Mouse (Mus musculus): ENCODE measurements around the gene Galnt14.

The Galnt14 gene

DNA sequence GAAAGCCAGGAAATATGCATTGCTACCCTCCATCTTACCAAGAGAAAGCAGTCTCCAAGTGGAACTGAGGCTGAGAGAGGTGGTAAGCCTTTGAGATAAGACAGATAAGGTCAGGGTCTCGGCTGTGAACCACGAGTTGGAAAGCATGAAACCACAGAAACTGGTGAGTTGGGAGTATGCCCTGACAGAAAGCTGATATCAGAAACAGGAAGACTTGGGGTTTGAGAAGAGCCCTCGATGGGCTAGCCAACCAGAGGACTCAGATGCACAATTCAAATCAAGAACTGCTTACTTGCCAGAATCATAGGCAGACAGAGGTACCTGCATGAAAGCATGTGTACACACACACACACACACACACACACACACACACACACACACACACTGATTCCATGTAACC lies 47.0 kb downstream of the Galnt14 start:
- DNase-seq: no peak

DNA sequence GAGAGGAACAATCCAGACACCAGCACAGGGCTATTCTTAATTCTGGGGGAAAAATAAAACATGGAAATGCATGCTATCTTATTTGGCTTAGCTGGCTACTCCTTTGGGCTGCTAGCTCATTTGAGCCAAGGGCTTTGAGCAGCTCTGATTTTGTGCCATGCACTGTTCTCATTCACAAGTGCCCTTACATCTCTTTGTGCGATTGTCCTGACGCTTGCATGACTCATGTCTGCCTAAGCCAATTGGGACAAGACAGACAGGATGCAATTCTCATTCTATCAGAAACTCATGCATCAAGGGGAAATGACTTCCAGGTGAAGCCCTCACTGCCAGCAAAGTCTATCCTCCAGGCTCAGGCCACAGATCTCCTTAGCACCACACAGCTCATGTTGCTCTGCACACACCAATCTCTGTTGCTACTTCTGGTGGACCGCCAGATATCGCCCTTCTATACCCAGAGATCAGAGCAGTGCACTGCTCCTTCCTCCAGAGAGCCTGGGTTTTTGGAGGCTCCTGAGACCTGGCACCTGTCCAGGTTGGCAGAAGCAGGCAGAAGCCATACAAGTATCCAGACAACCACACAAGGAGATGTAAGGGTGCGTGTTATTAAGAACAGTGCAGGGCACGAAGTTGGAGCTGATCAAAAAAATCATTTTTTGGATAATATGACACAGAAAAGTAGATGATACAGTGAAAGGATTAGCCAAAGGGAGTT lies 51.4 kb downstream of the Galnt14 start:
- no peak for DNase-seq

- DNase-seq: no peak
Observed at GRCm38 (mm10) chr17:73656373-73656772, 53.9 kb downstream of the Galnt14 start.

- no peak for DNase-seq
Observed at GRCm38 (mm10) chr17:73654261-73654660, 56.0 kb downstream of the Galnt14 start.

- DNase-seq: no peak
Observed at GRCm38 (mm10) chr17:73649371-73649770, 60.9 kb downstream of the Galnt14 start.

DNA sequence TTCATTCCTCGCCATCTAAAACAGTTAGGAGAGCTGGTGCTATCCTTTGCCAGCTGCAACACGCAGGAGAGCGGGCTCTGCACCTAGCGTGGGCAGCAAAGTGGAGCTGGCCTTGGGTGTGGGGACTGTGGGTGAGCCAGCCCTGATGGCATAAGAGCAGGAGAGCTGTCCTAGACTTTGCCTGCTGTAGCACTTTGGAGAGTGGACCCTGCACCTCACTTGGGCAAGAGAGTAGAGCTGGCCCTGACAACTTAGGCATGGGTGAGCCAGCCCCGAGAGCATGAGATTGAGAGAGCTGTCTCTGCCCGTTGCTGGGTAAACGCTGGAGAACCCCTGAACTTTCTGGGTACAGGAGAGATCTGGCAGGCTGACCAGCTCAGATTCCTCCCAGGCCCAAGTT lies 68.6 kb downstream of the Galnt14 start:
- DNase-seq: no peak

- no peak for DNase-seq
Observed at GRCm38 (mm10) chr17:73640117-73640480, 70.2 kb downstream of the Galnt14 start.

- no peak for DNase-seq
Observed at GRCm38 (mm10) chr17:73639401-73640116, 70.7 kb downstream of the Galnt14 start.

GRCm38 (mm10) chr17:73636988-73637387 lies 73.3 kb downstream of the Galnt14 start:
- DNase-seq: no peak

- no peak for DNase-seq
Observed at GRCm38 (mm10) chr17:73634896-73635295, 75.4 kb downstream of the Galnt14 start.

- no peak for DNase-seq
Observed at GRCm38 (mm10) chr17:73633991-73634710, 76.1 kb downstream of the Galnt14 start.

- no peak for DNase-seq
Observed at GRCm38 (mm10) chr17:73628263-73628914, 81.9 kb downstream of the Galnt14 start.

GRCm38 (mm10) chr17:73626912-73627311 lies 83.3 kb downstream of the Galnt14 start:
- DNase-seq: no peak

GRCm38 (mm10) chr17:73620049-73620448 lies 90.2 kb downstream of the Galnt14 start:
- no peak for DNase-seq

- no peak for DNase-seq
Observed at GRCm38 (mm10) chr17:73602552-73603478, 107.4 kb downstream of the Galnt14 start.

GRCm38 (mm10) chr17:73599923-73600322 lies 110.3 kb downstream of the Galnt14 start:
- DNase-seq: no peak

DNA sequence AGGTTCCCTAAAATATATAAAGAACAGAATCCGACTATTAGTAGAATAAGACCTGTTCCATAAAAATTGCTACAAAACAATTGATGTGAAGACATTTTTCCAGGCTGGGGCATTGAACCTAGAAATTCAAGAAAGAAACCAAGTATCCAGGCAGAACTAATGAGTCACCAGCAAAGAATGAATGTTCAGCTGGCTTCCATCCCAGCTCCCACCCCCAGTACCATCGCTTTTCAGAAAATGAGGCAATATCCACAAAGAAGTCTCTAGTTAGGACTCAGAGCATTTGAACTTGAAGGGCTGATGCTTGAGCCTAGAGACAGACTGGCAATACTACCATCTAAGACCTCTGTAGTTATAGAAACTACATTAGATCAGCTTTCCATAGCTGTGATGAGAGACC lies 118.2 kb downstream of the Galnt14 start:
- no peak for DNase-seq

DNA sequence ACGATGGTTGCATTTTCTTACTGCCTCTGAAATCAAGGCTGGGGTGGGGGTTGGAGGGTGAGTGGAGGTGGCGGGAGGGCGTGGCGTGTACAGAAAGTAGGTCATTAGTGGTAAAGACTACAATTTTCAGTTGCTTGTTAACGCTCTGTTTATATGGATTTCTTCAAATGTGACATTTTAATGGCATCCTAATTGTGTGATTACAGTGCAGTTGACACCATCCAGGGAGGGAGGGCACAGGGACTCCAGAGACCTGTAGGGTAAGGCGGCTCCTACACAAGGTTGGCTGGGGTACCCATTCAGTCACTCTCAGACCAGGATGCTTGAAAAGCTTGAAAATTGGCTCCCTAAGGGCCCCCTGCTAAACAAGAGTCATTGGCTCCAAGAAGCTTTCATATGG lies 122.7 kb downstream of the Galnt14 start:
- DNase-seq: no peak

DNA sequence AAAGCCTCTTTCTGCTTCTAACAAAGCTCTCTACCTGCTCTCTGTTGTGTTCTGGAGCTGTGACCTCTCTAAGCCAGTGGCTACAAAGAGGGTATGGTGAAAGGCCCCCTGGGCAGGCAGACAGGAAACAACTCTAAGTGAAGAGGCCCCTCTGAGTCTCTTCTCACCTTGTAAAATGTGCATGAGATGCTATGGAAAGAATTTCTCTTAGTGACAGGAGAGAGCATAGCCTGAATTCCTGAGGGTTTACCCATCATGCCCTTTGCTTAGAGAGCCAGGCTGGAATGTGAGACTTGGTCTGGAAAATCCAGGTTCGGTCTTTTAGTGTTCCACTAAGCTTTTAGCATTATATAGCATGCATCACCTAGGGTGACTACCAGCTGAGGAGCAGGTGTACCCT lies 136.1 kb downstream of the Galnt14 start:
- no peak for DNase-seq

GRCm38 (mm10) chr17:73572881-73573280 lies 137.4 kb downstream of the Galnt14 start:
- no peak for DNase-seq

DNA sequence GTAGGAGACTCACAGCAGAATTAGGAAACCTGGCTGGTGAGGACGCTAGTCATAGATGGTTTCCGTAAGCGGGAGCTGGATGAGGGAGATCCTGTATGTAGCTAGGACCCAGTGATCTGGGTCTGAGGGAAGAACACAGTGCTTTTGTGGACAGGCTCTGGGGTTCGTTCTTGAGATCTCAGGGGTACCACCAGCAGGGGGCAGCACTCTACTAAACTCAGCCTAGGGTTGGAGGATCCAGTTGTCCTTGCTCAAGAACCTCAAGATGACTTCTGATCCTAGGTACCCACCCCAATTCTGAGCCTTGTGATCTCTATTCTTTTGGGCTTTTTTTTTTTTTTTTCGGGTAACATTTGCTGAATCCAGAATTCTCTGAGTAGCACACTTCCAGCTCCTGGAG lies 137.8 kb downstream of the Galnt14 start:
- peak; percentile 34 for DNase-seq

DNA sequence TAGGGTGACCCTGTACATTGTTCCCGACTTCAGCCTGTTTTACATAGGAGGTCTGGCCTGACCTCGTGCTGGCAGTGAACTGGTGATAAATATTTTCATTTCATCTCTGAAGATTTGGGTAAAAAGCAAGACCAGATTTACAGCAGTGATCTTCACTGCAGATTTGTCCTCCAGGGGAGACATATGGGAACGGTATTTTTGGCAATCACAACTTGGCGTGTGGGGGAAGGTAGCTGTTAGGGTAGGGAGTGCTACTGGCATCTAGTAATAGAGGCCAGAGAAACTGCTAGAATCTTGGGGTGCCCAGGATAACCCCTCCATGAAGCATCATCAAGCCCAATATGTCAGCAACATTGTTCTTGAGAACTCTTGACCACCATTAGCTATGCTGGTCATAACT lies 138.3 kb downstream of the Galnt14 start:
- DNase-seq: peak; percentile 2

Measured in cerebellum, adult 8-10 months (tissue).